12 mouse cellular contexts compared by ENCODE assay signal in genomic region chr5:146733888-146734640, GRCm38 (mm10).
A peak's percentile ranks its signal among the peaks of the same experiment; 100 is the strongest.
DNase-seq lines count a peak whose midpoint lies in the region; ATAC-seq and TF ChIP-seq lines count a peak whose summit lies in the region.
"Had no signal": no experiment of that assay in that cellular context is flagged by ENCODE, and none has a peak within 500 bp of the region (broad histone marks: within the 10 kb centered on the region; RNA-seq: fewer than 3 reads in every experiment).

No protein-coding gene starts in this region.

- DNase-seq in hindbrain, postnatal 0 days (ENCODE audit: low spot score) = no peak
- no peak for DNase-seq in hindbrain, embryonic 11.5 days (ENCODE audit: low spot score)
- DNase-seq in liver, adult 2 months (ENCODE audit: extremely low read depth, low read depth, low spot score) = peak; percentile 91
- DNase-seq in cerebellum, postnatal 4 days (ENCODE audit: low spot score in 2 of 2) = no peak
- no peak for DNase-seq in MN1 (ENCODE audit: low spot score)
- DNase-seq: cerebellum, adult 11-12 months; right cerebral cortex, postnatal 25 days had no signal

- no peak for ATAC-seq in hindbrain, postnatal 0 days
- ATAC-seq in hindbrain, embryonic 11.5 days (ENCODE audit: low FRiP score) = no peak
- ATAC-seq in intestine, postnatal 0 days = peak; percentile 68
- ATAC-seq in heart, embryonic 11.5 days (replicated peaks; ENCODE audit: insufficient number of reproducible peaks, low FRiP score, low TSS enrichment) = no peak

- WGBS in hindbrain, postnatal 0 days = 77% methylated on average over 12 of the region's 12 CpGs
- WGBS in hindbrain, embryonic 11.5 days = 84% methylated on average over 12 of the region's 12 CpGs
- 59% methylated on average over 12 of the region's 12 CpGs for WGBS in intestine, postnatal 0 days
- WGBS in liver, adult 2 months = 52% methylated on average over 12 of the region's 12 CpGs
- WGBS in heart, embryonic 11.5 days (ENCODE audit: insufficient replicate concordance) = 71% methylated on average over 12 of the region's 12 CpGs

- peak; percentile 24; the same call in 1 of the 2 replicates for TF ChIP-seq CTCF in hindbrain, postnatal 0 days (IDR thresholded peaks at IDR 0.05; ENCODE audit: low read depth)
- TF ChIP-seq CTCF in C2C12 (IDR thresholded peaks at IDR 0.05; ENCODE audit: control insufficient read depth, insufficient read depth, insufficient read length) = no peak
- peak; percentile 38 for TF ChIP-seq CTCF in intestine, postnatal 0 days (IDR thresholded peaks at IDR 0.05; ENCODE audit: low read depth)
- TF ChIP-seq CTCF in liver, adult 2 months (IDR thresholded peaks at IDR 0.05; ENCODE audit: low read depth, low read length) = peak; percentile 17; the same call in 1 of the 2 replicates

- H3K79me3 ChIP-seq in C2C12 (ENCODE audit: low read depth) = no peaks in the 10 kb centered on the region

- H3K79me2 ChIP-seq in C2C12 (ENCODE audit: control insufficient read depth, insufficient read depth) = no peaks in the 10 kb centered on the region
- H3K79me2 ChIP-seq in liver, adult 2 months (ENCODE audit: control insufficient read depth, insufficient read depth, low read length) = no peaks in the 10 kb centered on the region

- TF ChIP-seq POLR2A in liver, adult 2 months (IDR thresholded peaks at IDR 0.05; ENCODE audit: extremely low read depth, insufficient read depth, low read length) = no peak

- H3K9ac ChIP-seq in hindbrain, postnatal 0 days (replicated peaks; ENCODE audit: low read length) = no peak overlapping the region
- H3K9ac ChIP-seq in hindbrain, embryonic 11.5 days (ENCODE audit: low read depth, low read length) = no peak overlapping the region
- no peak overlapping the region for H3K9ac ChIP-seq in intestine, postnatal 0 days (ENCODE audit: low read depth, low read length)
- no peak overlapping the region for H3K9ac ChIP-seq in liver, adult 2 months (ENCODE audit: low read depth, low read length)
- no peak overlapping the region for H3K9ac ChIP-seq in heart, embryonic 11.5 days (ENCODE audit: low read depth, low read length)
- H3K9ac ChIP-seq: embryonic facial prominence, embryonic 13.5 days; neural tube, embryonic 13.5 days had no signal

- H3K36me3 ChIP-seq in hindbrain, postnatal 0 days (ENCODE audit: insufficient read depth, low read length) = peaks cover 9% of the 10 kb centered on the region; the same call in 1 of the 2 replicates
- 0 out of 2 replicates have a peak, but pooled peaks cover 2% of the 10 kb centered on the region for H3K36me3 ChIP-seq in hindbrain, embryonic 11.5 days (ENCODE audit: control insufficient read depth, insufficient read depth, low read length)
- peaks cover 40% of the 10 kb centered on the region for H3K36me3 ChIP-seq in C2C12 (ENCODE audit: control insufficient read depth, insufficient read depth)
- peaks cover 37% of the 10 kb centered on the region for H3K36me3 ChIP-seq in intestine, postnatal 0 days (ENCODE audit: control insufficient read depth, insufficient read depth)
- H3K36me3 ChIP-seq in liver, adult 2 months (ENCODE audit: control insufficient read depth, insufficient read depth, low read length) = peaks cover 13% of the 10 kb centered on the region; the same call in 1 of the 2 replicates
- H3K36me3 ChIP-seq in heart, embryonic 11.5 days (ENCODE audit: control insufficient read depth, insufficient read depth, low read length) = peaks cover 25% of the 10 kb centered on the region

- no peaks in the 10 kb centered on the region for H3K4me1 ChIP-seq in hindbrain, postnatal 0 days (ENCODE audit: insufficient read depth, low read length)
- H3K4me1 ChIP-seq in hindbrain, embryonic 11.5 days (replicated peaks; ENCODE audit: control insufficient read depth, insufficient read depth, low read length) = no peaks in the 10 kb centered on the region
- no peaks in the 10 kb centered on the region; the same call in 1 of the 2 replicates for H3K4me1 ChIP-seq in intestine, postnatal 0 days (replicated peaks; ENCODE audit: control insufficient read depth, insufficient read depth, low read length)
- 0 out of 2 replicates have a peak, but pooled peaks cover 2% of the 10 kb centered on the region for H3K4me1 ChIP-seq in liver, adult 2 months (ENCODE audit: control insufficient read depth, insufficient read depth, low read length)
- no peaks in the 10 kb centered on the region for H3K4me1 ChIP-seq in heart, embryonic 11.5 days (ENCODE audit: control insufficient read depth, insufficient read depth, low read length)
- H3K4me1 ChIP-seq: embryonic facial prominence, embryonic 13.5 days; neural tube, embryonic 13.5 days had no signal

- no peak overlapping the region for H3ac ChIP-seq in C2C12 (ENCODE audit: control insufficient read depth, insufficient read length, low read depth)

- H3K27me3 ChIP-seq in hindbrain, postnatal 0 days (ENCODE audit: insufficient read depth, low read length) = no peaks in the 10 kb centered on the region
- H3K27me3 ChIP-seq in hindbrain, embryonic 11.5 days (ENCODE audit: control insufficient read depth, insufficient read depth, low read length) = no peaks in the 10 kb centered on the region
- H3K27me3 ChIP-seq in C2C12 (ENCODE audit: control insufficient read depth, insufficient read depth, insufficient read length) = no peaks in the 10 kb centered on the region
- no peaks in the 10 kb centered on the region for H3K27me3 ChIP-seq in intestine, postnatal 0 days (replicated peaks; ENCODE audit: control insufficient read depth, insufficient read depth, low read length)
- no peaks in the 10 kb centered on the region for H3K27me3 ChIP-seq in liver, adult 2 months (ENCODE audit: control insufficient read depth, insufficient read depth, low read length)
- no peaks in the 10 kb centered on the region for H3K27me3 ChIP-seq in heart, embryonic 11.5 days (ENCODE audit: control insufficient read depth, insufficient read depth, low read length)
- H3K27me3 ChIP-seq: embryonic facial prominence, embryonic 13.5 days; neural tube, embryonic 13.5 days had no signal

- no peak overlapping the region for H3K4me3 ChIP-seq in hindbrain, postnatal 0 days (ENCODE audit: low read length)
- H3K4me3 ChIP-seq in hindbrain, embryonic 11.5 days (ENCODE audit: low read depth, low read length) = no peak overlapping the region
- H3K4me3 ChIP-seq in C2C12 (ENCODE audit: insufficient read depth, poor library complexity, severe bottlenecking) = no peak overlapping the region
- no peak overlapping the region for H3K4me3 ChIP-seq in intestine, postnatal 0 days (ENCODE audit: low read depth, low read length)
- no peak overlapping the region for H3K4me3 ChIP-seq in liver, adult 2 months (ENCODE audit: insufficient read depth, low read depth, low read length)
- no peak overlapping the region for H3K4me3 ChIP-seq in heart, embryonic 11.5 days (ENCODE audit: low read depth, low read length)
- H3K4me3 ChIP-seq: embryonic facial prominence, embryonic 13.5 days; neural tube, embryonic 13.5 days had no signal

- no peak overlapping the region for H3K4me2 ChIP-seq in hindbrain, postnatal 0 days (ENCODE audit: low read depth, low read length)
- no peak overlapping the region for H3K4me2 ChIP-seq in hindbrain, embryonic 11.5 days (replicated peaks; ENCODE audit: low read depth, low read length)
- H3K4me2 ChIP-seq in intestine, postnatal 0 days (replicated peaks; ENCODE audit: low read depth) = no peak overlapping the region
- H3K4me2 ChIP-seq in heart, embryonic 11.5 days = no peak overlapping the region
- H3K4me2 ChIP-seq: embryonic facial prominence, embryonic 13.5 days; neural tube, embryonic 13.5 days had no signal

- no peak overlapping the region for H3K27ac ChIP-seq in hindbrain, postnatal 0 days
- H3K27ac ChIP-seq in hindbrain, embryonic 11.5 days (ENCODE audit: low read depth, low read length) = no peak overlapping the region
- peak overlapping the region; percentile 60 for H3K27ac ChIP-seq in intestine, postnatal 0 days (ENCODE audit: low read depth, low read length)
- 0 out of 2 replicates have a peak overlapping the region, but pooled peaks have one; percentile 11 for H3K27ac ChIP-seq in liver, adult 2 months (replicated peaks; ENCODE audit: insufficient read depth, low read depth, low read length)
- H3K27ac ChIP-seq in heart, embryonic 11.5 days (ENCODE audit: low read depth, low read length) = no peak overlapping the region
- H3K27ac ChIP-seq: embryonic facial prominence, embryonic 13.5 days; neural tube, embryonic 13.5 days had no signal

- no peaks in the 10 kb centered on the region for H3K9me3 ChIP-seq in hindbrain, postnatal 0 days (ENCODE audit: low read length)
- no peaks in the 10 kb centered on the region for H3K9me3 ChIP-seq in hindbrain, embryonic 11.5 days (ENCODE audit: control insufficient read depth, low read length)
- no peaks in the 10 kb centered on the region for H3K9me3 ChIP-seq in intestine, postnatal 0 days (ENCODE audit: control insufficient read depth)
- H3K9me3 ChIP-seq in heart, embryonic 11.5 days (replicated peaks; ENCODE audit: control insufficient read depth, low read length) = no peaks in the 10 kb centered on the region
- H3K9me3 ChIP-seq: embryonic facial prominence, embryonic 13.5 days; neural tube, embryonic 13.5 days had no signal

TF ChIP-seq in C2C12, 6 proteins besides CTCF, POLR2A, EP300 and RAD21:
- peak; percentile 19 for TF ChIP-seq CEBPB (IDR thresholded peaks at IDR 0.05; ENCODE audit: low read depth)
- no peak for TF ChIP-seq MYOG (IDR thresholded peaks at IDR 0.05; ENCODE audit: control insufficient read depth, extremely low read depth, insufficient read length)
- TF ChIP-seq FOSL1 (IDR thresholded peaks at IDR 0.05; ENCODE audit: insufficient read depth, low read length, poor library complexity, severe bottlenecking) = no peak
- no peak for TF ChIP-seq MYOD1 (IDR thresholded peaks at IDR 0.05; ENCODE audit: control insufficient read depth, insufficient read length, low read depth)
TF ChIP-seq in C2C12: peak in this region for 1.

Comparison
In these comparisons a context has a peak if more than half of its experiments do, and no peak if none do; other contexts are left out.
1. H3K27ac ChIP-seq: peak in intestine, postnatal 0 days (single experiment) and liver, adult 2 months (single experiment); none in hindbrain, postnatal 0 days (single experiment), hindbrain, embryonic 11.5 days (single experiment) and heart, embryonic 11.5 days (single experiment).